Mouse (Mus musculus) forebrain, embryonic 14.5 days (tissue): ENCODE measurements around the gene Birc7. TPM values are rescaled to one million over a fixed set of nuclear protein-coding genes. Genes with fewer than 3 reads are reported as not detected.

Source experiments
- ATAC-seq: fragments of 200-750 bp; cut with Nextera tagmentation; 2 replicates; pipeline ENCODE4 v1.8.0; 2017; ENCODE audit warnings: mild to moderate bottlenecking, moderate library complexity
- DNase-seq: peaks from one replicate; pipeline ENCODE4 v3.0.0-alpha.2; 2015; ENCODE audit warnings: low spot score
- H3K27ac ChIP-seq: fragments of 300-500 bp; sonication (generic); 2 replicates; pipeline ENCODE4 v1.5.1; 2014; ENCODE audit warnings: low read depth, mild to moderate bottlenecking, control low read depth, low read length, moderate library complexity
- H3K27me3 ChIP-seq: fragments of 300-500 bp; sonication (generic); replicated peaks from 2 replicates; pipeline ENCODE4 v1.6.1; 2014; ENCODE audit warnings: low read length, control low read depth, mixed read lengths; ENCODE audit not compliant: control insufficient read depth, insufficient read depth
- H3K36me3 ChIP-seq: fragments of 300-500 bp; sonication (generic); 2 replicates; pipeline ENCODE4 v1.6.1; 2014; ENCODE audit warnings: low read length, control low read depth; ENCODE audit not compliant: control insufficient read depth, insufficient read depth
- H3K4me1 ChIP-seq: fragments of 300-500 bp; sonication (generic); 2 replicates; pipeline ENCODE4 v1.6.1; 2014; ENCODE audit warnings: antibody characterized with exemption, low read length, control low read depth; ENCODE audit not compliant: control insufficient read depth, insufficient read depth
- H3K4me2 ChIP-seq: fragments of 300-500 bp; sonication (generic); 2 replicates; pipeline ENCODE4 v1.6.1; 2014; ENCODE audit warnings: mild to moderate bottlenecking, control low read depth, low read length
- H3K4me3 ChIP-seq: fragments of 300-500 bp; sonication (generic); 2 replicates; pipeline ENCODE4 v1.5.1; 2014; ENCODE audit warnings: low read depth, low read length, control low read depth
- H3K9ac ChIP-seq: fragments of 300-500 bp; sonication (generic); 2 replicates; pipeline ENCODE4 v1.6.1; 2014; ENCODE audit warnings: mild to moderate bottlenecking, low read length, control low read depth, moderate library complexity
- H3K9me3 ChIP-seq: fragments of 300-500 bp; sonication (generic); replicated peaks from 2 replicates; pipeline ENCODE4 v1.6.1; 2016; ENCODE audit warnings: low read length, control low read depth, mixed read lengths; ENCODE audit not compliant: control insufficient read depth
- WGBS: fragments of 180-500 bp; shearing (Covaris S2); extraction: QIAGEN DNeasy Blood & Tissue Kit; methylation state at CpG from one replicate; pipeline ENCODE4 v1.1.7; 2014; 5-methylcytosine and 5-hydroxymethylcytosine counted together
- polyA plus RNA-seq: library from polyadenylated mRNA; unstranded; fragments of >200 nt; fragmentation: Nextera tagmentation; extraction: Ambion mirVana; gene quantifications from 2 replicates; pipeline ENCODE4 v1.2.1, GENCODE M21; 2014

Gene Birc7
- polyA plus RNA-seq, result not detected in 2 replicates

DNA sequence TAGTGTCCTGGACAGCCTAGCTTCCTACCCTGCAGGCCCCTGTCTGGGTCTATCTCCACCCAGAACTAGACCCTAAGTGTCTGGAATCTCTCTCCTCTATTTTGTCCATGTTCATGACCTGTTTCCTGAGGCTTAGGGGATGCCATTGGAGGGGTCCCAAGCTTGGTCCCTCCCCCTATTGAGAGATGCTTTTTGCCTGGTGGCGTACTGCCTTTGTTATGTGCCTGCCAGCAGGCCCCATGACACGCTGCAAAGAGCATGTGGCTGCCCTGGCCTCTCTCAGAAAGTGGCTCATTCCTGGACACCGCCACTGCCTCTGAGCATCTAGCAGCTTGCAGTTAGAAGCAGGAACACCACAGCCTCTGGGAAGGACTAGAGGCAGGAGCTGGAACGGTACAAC is at the start of gene Birc7:
Gene Birc7 (plus strand): TSS at position 301 of the 400 bp plus-strand sequence.
- no peak within 1 kb of the TSS for H3K9ac ChIP-seq
- H3K4me2 ChIP-seq, result no peak within 1 kb of the TSS
- ATAC-seq (no peak), DNase-seq (no peak)
- no peak within 1 kb of the TSS for H3K27ac ChIP-seq
- H3K4me1 ChIP-seq, result no peaks in the 10 kb centered on the region
- WGBS, result 36% methylated on average over 4 of the region's 4 CpGs
- no peaks in the 10 kb centered on the region for H3K27me3 ChIP-seq
- no peak within 1 kb of the TSS for H3K4me3 ChIP-seq
- H3K36me3 ChIP-seq, result no peaks in the 10 kb centered on the region
- H3K9me3 ChIP-seq, result no peaks in the 10 kb centered on the region

DNA sequence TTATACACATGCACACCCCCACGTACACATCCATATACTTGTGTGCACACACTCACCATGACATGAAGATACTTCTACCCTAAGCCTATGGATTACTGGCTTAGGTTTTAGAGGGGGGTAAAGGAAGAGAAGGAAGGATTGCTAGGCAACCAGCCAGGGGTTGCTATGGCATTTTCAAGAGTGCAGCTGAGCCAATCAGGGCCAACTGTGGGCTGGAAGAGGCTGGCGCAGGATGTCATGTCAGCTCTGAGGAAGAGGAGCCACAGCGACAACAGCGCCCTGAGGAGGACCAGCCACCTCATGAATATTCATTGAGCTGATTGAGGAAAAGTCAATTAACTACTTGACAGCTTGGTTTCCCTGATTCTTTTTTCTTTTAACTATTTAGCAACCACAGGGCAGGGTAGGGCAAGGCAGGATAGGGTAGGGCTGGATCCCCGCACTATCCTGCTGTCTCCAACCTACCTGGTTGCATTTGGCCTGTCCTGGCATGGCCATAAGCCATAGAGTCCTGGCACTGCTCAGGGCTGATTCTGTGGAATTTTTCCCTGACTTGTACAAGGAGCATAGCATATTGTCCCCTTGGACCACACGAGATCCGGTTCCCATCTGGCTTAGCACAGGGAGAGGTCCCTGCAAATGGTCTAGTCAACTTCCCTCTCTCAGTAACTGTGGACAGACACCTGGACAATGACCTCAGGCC is 49.3 kb upstream of the Birc7 start:
- peak; percentile 97 for ATAC-seq
- H3K4me2 ChIP-seq, result peak overlapping the region; percentile 16; the same call in 1 of the 2 replicates
- H3K27ac ChIP-seq, result peak overlapping the region; percentile 75

DNA sequence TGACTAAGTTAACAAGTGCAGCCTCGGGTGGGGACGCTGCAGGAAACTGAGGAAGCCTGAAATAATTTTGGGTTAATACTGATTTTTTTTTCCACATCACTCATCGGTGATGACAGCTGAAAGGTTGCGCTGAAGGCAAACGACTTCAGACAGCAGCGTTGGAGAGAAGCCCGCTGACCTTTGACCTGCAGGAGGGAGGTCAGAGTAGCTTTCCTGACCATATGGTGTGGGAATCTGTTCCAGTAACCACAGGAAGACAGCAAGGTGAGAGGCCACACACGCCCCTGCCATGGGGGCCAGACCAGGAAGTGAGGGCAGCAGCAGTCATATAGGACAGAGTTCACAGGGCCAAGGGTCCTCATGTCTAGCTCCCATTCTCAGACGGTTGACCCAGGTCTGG is 47.5 kb upstream of the Birc7 start:
- Histone ChIP-seq H3K4me2 (no peak overlapping the region), H3K27ac (no peak overlapping the region), H3K9me3 (no peaks in the 10 kb centered on the region), H3K9ac (no peak overlapping the region), H3K36me3 (0 out of 2 replicates have a peak, but pooled peaks cover 2% of the 10 kb centered on the region), H3K4me1 (peaks cover 22% of the 10 kb centered on the region), H3K27me3 (no peaks in the 10 kb centered on the region), H3K4me3 (no peak overlapping the region)
- ATAC-seq (no peak), DNase-seq (no peak)
- 88% methylated on average over 9 of the region's 9 CpGs for WGBS

More for the DNA sequence above, 49.3 kb upstream of the Birc7 start:
- whole genome bisulfite sequencing, result 27% methylated on average over 7 of the region's 7 CpGs
- Histone ChIP-seq H3K9me3 (no peaks in the 10 kb centered on the region), H3K4me3 (no peak overlapping the region), H3K27me3 (no peaks in the 10 kb centered on the region), H3K4me1 (peaks cover 17% of the 10 kb centered on the region), H3K9ac (no peak overlapping the region), H3K36me3 (no peaks in the 10 kb centered on the region)
- peak; percentile 95 for DNase-seq

DNA sequence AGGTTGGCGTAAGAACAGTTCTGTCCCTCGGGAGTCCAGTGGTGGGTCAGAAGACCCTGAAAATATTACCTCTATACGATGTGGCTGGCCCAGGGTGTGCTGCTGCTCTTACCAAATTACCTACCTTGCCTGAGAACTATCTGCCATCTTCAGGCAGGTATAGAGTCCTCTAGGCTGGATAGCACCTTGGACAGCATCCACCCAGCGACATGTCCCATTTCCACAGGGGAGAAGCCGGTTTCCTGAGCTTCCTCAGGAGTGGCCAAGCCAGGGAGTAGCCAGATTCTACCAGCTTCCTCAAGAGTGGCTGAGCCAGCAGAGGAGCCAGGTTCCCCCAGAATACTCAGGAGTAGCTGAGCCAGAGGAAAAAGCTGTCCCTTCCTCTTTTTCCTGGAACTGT is 43.6 kb upstream of the Birc7 start:
- Histone ChIP-seq H3K27ac (no peak overlapping the region), H3K9ac (no peak overlapping the region), H3K27me3 (0 out of 2 replicates have a peak, but pooled peaks cover 3% of the 10 kb centered on the region), H3K9me3 (no peaks in the 10 kb centered on the region), H3K36me3 (0 out of 2 replicates have a peak, but pooled peaks cover 2% of the 10 kb centered on the region), H3K4me2 (no peak overlapping the region), H3K4me1 (peaks cover 17% of the 10 kb centered on the region), H3K4me3 (no peak overlapping the region)
- ATAC-seq (no peak), DNase-seq (no peak)
- WGBS, result 86% methylated on average over 5 of the region's 5 CpGs

DNA sequence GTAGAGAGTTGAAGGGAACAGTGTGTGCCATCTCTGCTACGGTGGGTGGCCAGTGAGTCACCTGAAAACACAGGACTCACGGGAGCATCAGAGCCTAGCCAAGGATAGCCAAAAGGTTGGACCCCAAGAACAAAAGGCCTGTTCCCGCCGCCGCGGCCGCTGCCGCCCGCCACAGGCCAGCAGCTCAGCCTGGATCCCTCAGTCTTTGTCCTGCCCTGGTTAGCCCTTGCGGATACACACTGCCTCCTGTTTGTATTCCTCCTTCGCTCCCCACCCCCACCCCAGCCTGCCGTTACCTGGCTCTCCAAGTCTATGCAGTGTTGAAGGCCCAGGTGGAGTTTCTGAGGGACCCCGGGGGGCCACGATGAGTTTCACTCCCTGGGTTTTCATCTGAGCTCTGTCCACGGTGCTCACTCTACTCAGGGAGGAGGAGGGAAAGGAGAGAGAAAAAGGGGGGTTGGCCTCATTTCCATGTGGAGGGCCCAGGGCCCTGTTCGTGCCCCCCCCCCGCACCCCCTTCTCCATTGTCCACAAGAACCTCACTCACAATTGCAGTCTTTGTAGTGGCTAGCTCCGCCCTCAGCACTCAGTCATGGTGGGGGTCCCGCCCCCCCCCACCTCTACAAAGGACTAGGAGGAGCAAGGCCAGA is 39.4 kb upstream of the Birc7 start:
- 0 out of 2 replicates have a peak, but pooled peaks cover 14% of the 10 kb centered on the region for H3K27me3 ChIP-seq
- H3K36me3 ChIP-seq, result 0 out of 2 replicates have a peak, but pooled peaks cover 2% of the 10 kb centered on the region
- H3K9ac ChIP-seq, result peak overlapping the region; percentile 57
- peak overlapping the region; percentile 60 for H3K4me2 ChIP-seq
- H3K9me3 ChIP-seq, result no peaks in the 10 kb centered on the region
- H3K27ac ChIP-seq, result peak overlapping the region; percentile 99
- DNase-seq (peak; percentile 40), ATAC-seq (no peak)
- 4% methylated on average over 18 of the region's 19 CpGs for WGBS
- H3K4me3 ChIP-seq, result peak overlapping the region; percentile 23
- H3K4me1 ChIP-seq, result peaks cover 19% of the 10 kb centered on the region

- H3K4me1 ChIP-seq, result peaks cover 19% of the 10 kb centered on the region
Observed at GRCm38 (mm10) chr2:180889921-180890280, 38.9 kb upstream of the Birc7 start.

GRCm38 (mm10) chr2:180890422-180891074 is 38.3 kb upstream of the Birc7 start:
- H3K4me2 ChIP-seq, result peak overlapping the region; percentile 60
- peak overlapping the region; percentile 99 for H3K9ac ChIP-seq
- peak overlapping the region; percentile 79 for H3K4me3 ChIP-seq
- DNase-seq (peak; percentile 68), ATAC-seq (no peak)
- 0 out of 2 replicates have a peak, but pooled peaks cover 14% of the 10 kb centered on the region for H3K27me3 ChIP-seq
- no peaks in the 10 kb centered on the region for H3K9me3 ChIP-seq
- H3K27ac ChIP-seq, result peak overlapping the region; percentile 99
- peaks cover 22% of the 10 kb centered on the region for H3K4me1 ChIP-seq
- 3% methylated on average over 28 of the region's 29 CpGs for WGBS
- H3K36me3 ChIP-seq, result peaks cover 2% of the 10 kb centered on the region; the same call in 1 of the 2 replicates

More at GRCm38 (mm10) chr2:180889921-180890280, 38.9 kb upstream of the Birc7 start:
- peak overlapping the region; percentile 99 for H3K27ac ChIP-seq
- ATAC-seq (no peak), DNase-seq (no peak)
- H3K27me3 ChIP-seq, result 0 out of 2 replicates have a peak, but pooled peaks cover 14% of the 10 kb centered on the region
- peak overlapping the region; percentile 79; the same call in 1 of the 2 replicates for H3K4me3 ChIP-seq
- H3K9me3 ChIP-seq, result no peaks in the 10 kb centered on the region
- H3K36me3 ChIP-seq, result no peaks in the 10 kb centered on the region
- H3K9ac ChIP-seq, result peak overlapping the region; percentile 99
- H3K4me2 ChIP-seq, result peak overlapping the region; percentile 60
- 10% methylated on average over 4 of the region's 4 CpGs for WGBS

GRCm38 (mm10) chr2:180891075-180891834 is 37.6 kb upstream of the Birc7 start:
- Histone ChIP-seq H3K9ac (peak overlapping the region; percentile 99), H3K4me3 (peak overlapping the region; percentile 79), H3K4me2 (peak overlapping the region; percentile 60), H3K27me3 (0 out of 2 replicates have a peak, but pooled peaks cover 14% of the 10 kb centered on the region), H3K27ac (peak overlapping the region; percentile 99), H3K36me3 (peaks cover 4% of the 10 kb centered on the region; the same call in 1 of the 2 replicates), H3K9me3 (no peaks in the 10 kb centered on the region), H3K4me1 (peaks cover 25% of the 10 kb centered on the region)
- DNase-seq (peak; percentile 56), ATAC-seq (no peak)
- WGBS, result 2% methylated on average over 37 of the region's 37 CpGs
